Mouse (Mus musculus) brown adipose tissue, adult 24 weeks (tissue): Measurements from ENCODE around the gene Clasrp. TPM values are rescaled to one million over a fixed set of nuclear protein-coding genes. Genes with fewer than 3 reads are reported as not detected.

Experiments used
- H3K27ac ChIP-seq: fragments of 200-500 bp; replicated peaks from 2 replicates; pipeline ENCODE4 v1.5.1; 2012; ENCODE audit warnings: low read depth, mild to moderate bottlenecking, low read length
- H3K4me1 ChIP-seq: fragments of 200-500 bp; 2 replicates; pipeline ENCODE4 v1.6.1; 2012; ENCODE audit warnings: low read length, mixed read lengths; ENCODE audit not compliant: control insufficient read depth, insufficient read depth, insufficient read length
- H3K4me3 ChIP-seq: fragments of 200-500 bp; 2 replicates; pipeline ENCODE4 v1.5.1; 2012; ENCODE audit warnings: low read depth, mild to moderate bottlenecking, low read length, moderate library complexity; ENCODE audit not compliant: insufficient read depth
- polyA plus RNA-seq: library from polyadenylated mRNA; stranded (reverse); fragments of >200 nt; gene quantifications from 2 replicates; pipeline ENCODE4 v1.2.4, GENCODE M21; 2012; ENCODE audit not compliant: missing spikeins, insufficient read depth, insufficient read length

Clasrp gene
- polyA plus RNA-seq, 1 experiment, result 9.6 TPM

DNA sequence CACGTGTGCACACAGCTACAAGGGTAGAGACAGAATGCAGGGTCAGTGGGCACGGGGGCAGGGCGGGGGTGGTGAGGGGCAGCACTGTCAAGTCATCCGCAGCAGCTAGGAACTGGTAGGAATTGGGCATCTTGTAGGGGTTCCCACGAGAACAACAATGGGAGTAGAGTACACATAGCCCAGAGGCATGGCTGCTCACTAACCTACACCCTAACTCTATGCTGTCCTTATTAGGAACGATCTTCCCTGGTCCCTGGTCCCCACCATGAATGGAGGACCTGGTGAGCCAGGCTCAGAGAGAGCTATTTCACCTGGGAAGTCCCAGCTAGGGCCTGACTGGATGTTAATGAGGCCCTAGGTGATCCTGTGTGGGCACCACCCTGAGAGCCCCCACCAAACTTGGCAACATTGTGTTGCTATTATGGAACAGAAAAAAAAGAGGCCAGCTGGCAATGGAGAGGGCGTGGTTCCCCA is 62.6 kb downstream of the Clasrp start:
- Histone ChIP-seq H3K4me1 (peaks cover 25% of the 10 kb centered on the region), H3K27ac (no peak overlapping the region), H3K4me3 (no peak overlapping the region)

DNA sequence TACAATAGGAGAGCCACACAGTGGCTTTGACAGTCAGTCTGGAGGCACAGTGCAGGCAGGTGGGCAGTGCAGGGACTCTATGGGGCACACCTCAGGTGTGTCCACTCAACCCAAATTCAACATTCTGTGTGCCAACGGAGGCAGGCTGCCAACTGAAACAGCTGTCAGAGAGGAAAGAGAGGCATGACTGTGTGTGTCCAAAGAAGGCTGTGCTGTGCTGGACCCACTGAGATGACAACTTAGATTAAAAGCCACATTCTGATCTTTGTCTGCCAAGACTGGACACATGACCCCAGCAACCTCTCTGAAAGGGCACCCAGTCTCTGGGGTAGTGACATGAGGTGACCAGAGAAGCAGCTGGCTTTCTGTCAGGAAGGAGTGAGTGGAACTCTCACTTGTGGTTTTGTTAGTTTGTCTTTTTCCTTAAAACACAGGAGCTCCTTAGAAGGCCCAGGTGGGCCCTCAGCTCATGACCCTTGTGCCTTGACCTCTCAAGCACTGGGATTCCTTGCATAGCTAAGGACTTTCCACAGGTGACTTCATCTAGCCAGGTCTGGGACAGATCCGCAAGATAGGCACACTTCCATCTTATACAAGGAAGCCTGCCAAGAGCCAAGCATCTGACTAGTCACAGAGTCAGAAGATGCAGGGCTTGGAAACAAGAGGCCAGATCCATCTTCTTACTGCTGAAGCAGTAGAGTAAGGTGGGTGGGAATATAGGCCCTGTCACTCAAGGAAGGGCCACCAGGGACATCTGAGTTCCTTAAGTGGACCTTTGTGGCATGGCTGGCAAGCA is 63.3 kb downstream of the Clasrp start:
- peaks cover 22% of the 10 kb centered on the region for H3K4me1 ChIP-seq
- no peak overlapping the region for H3K27ac ChIP-seq
- H3K4me3 ChIP-seq, result no peak overlapping the region

DNA sequence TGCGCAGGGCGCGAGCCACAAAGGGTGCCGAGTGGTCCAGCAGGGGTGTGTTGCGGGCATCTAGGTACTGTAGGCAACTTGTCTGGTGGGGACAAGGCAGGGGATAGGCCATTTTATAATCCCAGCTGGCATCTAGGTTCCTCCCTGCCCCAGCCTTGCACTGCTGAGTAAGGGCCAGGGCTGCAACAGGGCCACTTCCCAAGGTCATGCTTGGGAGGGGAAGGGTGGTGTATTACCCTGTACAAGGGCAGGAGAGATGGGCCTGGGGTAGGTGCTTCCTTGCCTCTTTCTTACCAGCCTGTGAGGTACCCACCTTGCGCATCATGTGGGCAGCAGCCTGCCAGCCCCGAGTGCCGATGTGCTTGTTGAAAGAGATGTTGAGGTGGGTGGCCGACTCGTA is 69.6 kb downstream of the Clasrp start:
- H3K4me1 ChIP-seq, result no peaks in the 10 kb centered on the region
- no peak overlapping the region for H3K27ac ChIP-seq
- no peak overlapping the region for H3K4me3 ChIP-seq

DNA sequence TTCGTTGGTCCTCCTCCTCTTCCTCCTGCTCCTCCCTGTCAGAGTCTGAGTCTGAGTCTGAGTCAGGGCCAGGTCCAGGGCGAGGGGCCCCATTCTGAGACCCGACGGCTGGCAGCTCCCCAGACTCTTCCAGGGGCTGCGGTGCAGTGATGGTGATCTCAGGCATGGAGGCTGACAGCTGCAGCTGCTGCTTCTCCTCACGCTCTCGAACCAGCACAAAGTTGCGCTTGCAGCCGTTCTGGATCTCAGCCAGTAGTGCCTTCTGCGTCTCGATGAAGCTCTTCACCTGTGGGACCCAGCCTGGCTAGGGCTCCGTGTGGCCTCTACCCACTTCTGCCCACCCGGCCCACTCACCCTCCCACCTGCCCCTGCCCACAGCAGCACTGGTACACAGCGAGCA is 72.0 kb downstream of the Clasrp start:
- Histone ChIP-seq H3K27ac (no peak overlapping the region), H3K4me1 (no peaks in the 10 kb centered on the region), H3K4me3 (no peak overlapping the region)

DNA sequence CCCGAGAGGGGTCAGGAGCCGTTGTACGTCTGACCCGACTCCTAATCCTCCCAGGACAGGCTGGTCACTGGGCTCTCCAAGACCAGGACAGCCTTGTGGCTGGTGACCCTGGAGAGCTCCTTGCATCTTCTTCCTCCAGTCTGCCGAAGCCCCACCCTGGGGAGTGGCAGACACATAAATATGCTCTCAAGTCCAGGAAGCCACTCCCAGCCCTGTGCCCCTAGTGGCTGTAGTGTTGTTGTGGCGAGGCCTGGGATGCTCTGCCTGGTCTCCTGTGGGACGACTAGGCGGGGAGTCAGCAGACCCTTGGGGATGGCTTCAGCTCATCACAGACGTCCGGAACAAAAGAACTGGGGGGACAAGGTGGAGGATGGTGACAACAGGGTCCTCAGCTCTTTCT is 73.2 kb downstream of the Clasrp start:
- Histone ChIP-seq H3K4me1 (no peaks in the 10 kb centered on the region), H3K27ac (no peak overlapping the region), H3K4me3 (no peak overlapping the region)

Other genes with a start within 250 kb of the Clasrp start
- gene Cd3eap, start 245.0 kb downstream of the Clasrp start, polyA plus RNA-seq, result 3.3 and 5.5 TPM in 2 replicates
- 1.7 and 4.1 TPM in 2 replicates for gene Ppp1r13l, start 244.7 kb downstream of the Clasrp start, polyA plus RNA-seq
- gene Ercc2, start 222.5 kb downstream of the Clasrp start, polyA plus RNA-seq, result 4.4 and 6.4 TPM in 2 replicates
- not detected in 2 replicates for gene Klc3, start 200.4 kb downstream of the Clasrp start, polyA plus RNA-seq
- 328 and 404 TPM in 2 replicates for gene Ckm, start 199.7 kb downstream of the Clasrp start, polyA plus RNA-seq
- gene Mark4, start 145.7 kb downstream of the Clasrp start, polyA plus RNA-seq, result 9.8 and 10.9 TPM in 2 replicates
- 0.79 and 1.0 TPM in 2 replicates for gene Exoc3l2, start 141.2 kb downstream of the Clasrp start, polyA plus RNA-seq
- 3.4 and 4.0 TPM in 2 replicates for gene Bloc1s3, start 96.1 kb downstream of the Clasrp start, polyA plus RNA-seq
- 39.3 and 49.9 TPM in 2 replicates for gene Trappc6a, start 96.1 kb downstream of the Clasrp start, polyA plus RNA-seq
- not detected in 2 replicates for gene Nkpd1, start 86.6 kb downstream of the Clasrp start, polyA plus RNA-seq
- 35.9 and 48.9 TPM in 2 replicates for gene Ppp1r37, start 41.4 kb downstream of the Clasrp start, polyA plus RNA-seq
- 0.67 and 0.75 TPM in 2 replicates for gene Zfp296, start 27.2 kb downstream of the Clasrp start, polyA plus RNA-seq
- gene Gemin7, start 26.9 kb downstream of the Clasrp start, polyA plus RNA-seq, result 44.2 and 47.4 TPM in 2 replicates
- 7.1 and 10.5 TPM in 2 replicates for gene Relb, start 25.0 kb upstream of the Clasrp start, polyA plus RNA-seq
- 72.2 and 77.2 TPM in 2 replicates for gene Clptm1, start 60.5 kb upstream of the Clasrp start, polyA plus RNA-seq
- gene Apoc2, start 73.5 kb upstream of the Clasrp start, polyA plus RNA-seq, result 1.7 TPM in 1 of 2 replicates, not detected in the other
- gene Gm44805, start 76.9 kb upstream of the Clasrp start, polyA plus RNA-seq, result not detected in 2 replicates
- gene Apoc4, start 77.0 kb upstream of the Clasrp start, polyA plus RNA-seq, result not detected in 2 replicates
- gene Apoc1, start 88.2 kb upstream of the Clasrp start, polyA plus RNA-seq, result 1,406 and 1,867 TPM in 2 replicates
- 777 and 1,675 TPM in 2 replicates for gene Apoe, start 94.7 kb upstream of the Clasrp start, polyA plus RNA-seq
- 64.2 and 86.3 TPM in 2 replicates for gene Tomm40, start 111.0 kb upstream of the Clasrp start, polyA plus RNA-seq
- gene Nectin2, start 146.0 kb upstream of the Clasrp start, polyA plus RNA-seq, result 36.0 and 38.3 TPM in 2 replicates
- 7.6 and 20.8 TPM in 2 replicates for gene Bcam, start 166.5 kb upstream of the Clasrp start, polyA plus RNA-seq
- 1.6 TPM in 1 of 2 replicates, not detected in the other for gene Cblc, start 192.3 kb upstream of the Clasrp start, polyA plus RNA-seq
- 14.7 and 24.3 TPM in 2 replicates for gene Bcl3, start 218.3 kb upstream of the Clasrp start, polyA plus RNA-seq
- gene Gm19345, start 247.5 kb upstream of the Clasrp start, polyA plus RNA-seq, result not detected in 2 replicates